Mouse (Mus musculus) ovary, postnatal 36 days (tissue): ENCODE results near the gene Sobp.

Source experiments
- DNase-seq: peaks from one replicate; pipeline ENCODE4 v3.0.0; 2022; ENCODE audit warnings: low spot score, mixed read lengths

The Sobp gene

GRCm38 (mm10) chr10:42991018-42991417 is 183.3 kb downstream of the Sobp start:
- no peak for DNase-seq

DNA sequence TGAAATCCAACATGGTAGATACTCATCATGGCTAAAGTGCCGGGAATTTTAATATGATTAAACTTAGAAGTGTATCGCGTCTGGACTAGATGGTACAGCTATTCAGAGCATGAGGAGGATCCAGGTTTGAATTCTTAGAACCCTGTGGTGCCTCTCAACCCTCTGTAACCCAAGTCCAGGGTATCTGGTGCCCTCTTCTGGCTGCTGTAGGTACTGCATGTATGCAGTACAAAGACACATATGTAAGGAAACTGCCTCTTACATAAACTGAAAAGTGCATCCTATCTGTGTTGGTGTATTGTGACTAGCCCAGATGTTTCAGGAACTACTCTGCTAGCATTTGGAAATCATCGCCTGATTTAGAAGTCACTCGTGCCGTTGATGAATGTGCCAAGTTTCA is 184.4 kb downstream of the Sobp start:
- DNase-seq = peak; percentile 28

DNA sequence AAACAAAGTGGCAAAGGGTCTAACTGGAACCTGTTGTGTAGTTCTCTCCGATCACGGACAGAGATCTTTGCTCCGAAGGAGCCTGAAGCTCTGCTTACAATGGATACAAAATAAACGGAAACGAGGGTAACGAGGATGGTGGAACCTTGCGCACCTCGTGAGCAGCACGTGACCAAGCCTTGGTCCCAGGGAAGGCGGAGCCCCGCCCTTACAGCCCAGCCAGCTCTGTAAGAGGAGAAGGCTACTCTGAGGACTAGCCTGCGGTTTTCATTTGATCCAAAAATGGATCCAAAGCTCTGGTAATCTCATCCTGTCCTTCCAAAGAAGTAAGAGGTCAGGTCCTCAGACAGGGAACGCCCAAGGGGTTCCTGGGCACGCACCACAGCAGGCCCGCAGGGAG is 185.7 kb downstream of the Sobp start:
- no peak for DNase-seq

DNA sequence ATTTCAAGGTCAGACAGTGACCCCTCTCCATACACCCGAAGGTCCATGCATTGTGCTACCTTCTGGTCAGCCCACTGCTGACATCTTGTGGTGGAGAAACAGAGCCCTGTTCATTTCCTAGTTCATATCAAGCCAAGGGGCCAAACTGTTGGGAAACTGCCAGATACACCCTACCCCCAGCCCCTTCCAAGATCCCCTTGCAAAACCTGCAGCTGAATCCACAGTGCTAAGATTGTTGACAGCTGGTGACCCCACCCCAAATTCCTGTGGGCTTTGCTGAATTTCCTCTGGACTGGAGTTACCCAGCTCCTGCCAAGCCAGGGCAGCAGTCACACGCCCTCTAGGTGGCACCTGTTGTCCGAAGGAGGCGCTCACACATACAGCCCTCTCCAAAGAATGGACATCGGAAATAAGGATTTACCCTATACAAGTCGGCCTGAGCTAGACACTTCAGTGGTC is 186.7 kb downstream of the Sobp start:
- peak; percentile 42 for DNase-seq

GRCm38 (mm10) chr10:42984886-42985285 is 189.4 kb downstream of the Sobp start:
- DNase-seq = no peak

GRCm38 (mm10) chr10:42980999-42981757 is 193.2 kb downstream of the Sobp start:
- no peak for DNase-seq

DNA sequence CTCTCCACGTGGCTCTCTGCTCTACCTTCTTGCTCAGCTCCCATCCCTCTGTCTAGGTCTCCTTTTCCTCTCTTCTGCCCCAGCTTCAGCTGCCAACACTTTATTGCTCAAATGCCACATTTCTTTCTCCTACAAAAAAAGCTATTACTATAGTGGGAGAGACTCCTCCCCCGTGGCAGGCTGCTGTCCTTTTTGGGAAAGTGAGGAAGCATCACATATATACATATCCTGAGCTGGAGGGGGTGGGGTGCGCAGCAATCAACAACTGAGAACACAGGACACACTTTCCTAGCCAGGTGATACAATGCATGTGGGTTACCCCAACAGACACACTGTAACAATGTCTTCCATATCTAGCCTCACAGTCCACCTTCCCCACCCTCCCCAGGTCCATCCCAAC is 196.0 kb downstream of the Sobp start:
- DNase-seq = no peak

DNA sequence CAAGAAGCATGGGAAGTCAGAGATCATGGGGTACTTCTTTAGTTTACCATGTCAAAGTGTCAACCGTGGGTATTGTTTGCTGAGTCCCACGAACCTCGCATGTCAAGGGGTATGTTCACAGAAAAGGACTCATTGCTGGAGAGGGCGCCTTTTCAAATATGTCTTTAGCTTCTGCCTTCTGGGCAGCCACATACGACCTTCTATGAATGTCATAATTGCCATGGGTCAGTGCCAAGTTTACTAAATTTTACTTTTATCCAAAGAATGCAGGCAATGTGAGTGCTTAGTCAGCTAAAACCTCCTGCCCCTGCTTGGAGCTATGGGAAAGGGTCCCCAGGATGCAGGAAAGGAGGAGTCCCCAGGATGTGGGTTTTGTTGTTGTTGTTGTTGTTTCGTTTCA is 197.8 kb downstream of the Sobp start:
- no peak for DNase-seq

DNA sequence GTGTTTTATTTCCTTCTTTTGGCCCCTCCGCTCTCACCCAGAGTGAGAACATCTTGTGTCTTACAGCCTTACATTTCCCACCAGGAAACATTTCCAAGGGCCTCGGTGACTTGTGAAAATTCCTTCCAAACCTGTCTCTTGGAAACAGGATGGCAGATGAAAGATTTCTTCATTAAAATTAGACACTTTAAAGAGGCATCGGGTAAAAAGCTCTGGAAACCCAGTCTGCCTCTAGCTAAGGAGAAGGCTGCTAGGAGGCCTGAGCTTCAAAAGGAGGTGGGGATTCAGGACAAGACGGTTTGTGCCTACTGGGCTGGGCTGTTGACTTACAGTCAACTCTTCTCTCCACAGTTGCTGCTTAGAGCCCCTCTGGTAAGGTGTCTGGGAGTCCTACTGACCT is 200.8 kb downstream of the Sobp start:
- no peak for DNase-seq

GRCm38 (mm10) chr10:42972504-42973172 is 201.7 kb downstream of the Sobp start:
- DNase-seq = peak; percentile 79

GRCm38 (mm10) chr10:42968332-42968731 is 206.0 kb downstream of the Sobp start:
- no peak for DNase-seq

DNA sequence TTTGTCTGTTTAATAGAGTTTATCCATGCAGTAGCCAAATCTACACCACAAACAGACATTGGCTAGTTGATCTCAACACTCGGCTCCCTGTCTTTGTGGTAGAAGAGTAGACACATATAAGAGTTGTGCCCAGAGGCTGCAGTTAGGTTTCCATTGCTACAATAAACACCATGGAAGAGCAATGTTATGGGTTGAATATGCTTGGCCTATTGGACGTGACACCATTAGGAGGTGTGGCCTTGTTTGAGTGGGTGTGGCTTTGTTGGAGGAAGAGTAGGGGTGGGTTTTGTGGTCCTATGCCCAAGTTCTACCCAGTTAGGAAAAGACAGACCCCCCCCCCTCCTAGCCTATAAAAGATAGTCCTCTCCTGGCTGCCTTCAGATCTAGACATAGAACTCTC is 211.3 kb downstream of the Sobp start:
- DNase-seq = no peak

DNA sequence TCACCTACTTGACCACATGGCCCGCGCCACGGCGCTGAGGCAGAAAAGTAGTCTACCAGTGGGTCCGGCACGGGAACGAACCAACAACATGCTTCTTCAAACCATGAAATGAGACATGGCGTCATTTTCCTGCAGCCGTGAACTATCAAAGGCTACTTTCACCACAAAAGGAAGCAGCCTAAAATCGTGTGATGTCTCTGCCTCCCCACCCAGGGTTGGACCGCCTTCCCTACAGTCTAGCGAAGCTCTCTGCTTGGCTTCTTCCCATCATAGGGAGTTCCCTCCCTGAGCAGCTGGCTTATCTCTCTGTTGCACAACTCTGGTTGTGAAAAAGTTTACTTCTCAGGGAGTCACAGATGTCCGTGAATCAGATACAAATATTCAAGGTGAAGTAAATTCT is 211.7 kb downstream of the Sobp start:
- no peak for DNase-seq

- no peak for DNase-seq
These were observed 212.1 kb downstream of the Sobp start for GRCm38 (mm10) chr10:42962181-42962601.

GRCm38 (mm10) chr10:42961771-42962170 is 212.6 kb downstream of the Sobp start:
- no peak for DNase-seq

DNA sequence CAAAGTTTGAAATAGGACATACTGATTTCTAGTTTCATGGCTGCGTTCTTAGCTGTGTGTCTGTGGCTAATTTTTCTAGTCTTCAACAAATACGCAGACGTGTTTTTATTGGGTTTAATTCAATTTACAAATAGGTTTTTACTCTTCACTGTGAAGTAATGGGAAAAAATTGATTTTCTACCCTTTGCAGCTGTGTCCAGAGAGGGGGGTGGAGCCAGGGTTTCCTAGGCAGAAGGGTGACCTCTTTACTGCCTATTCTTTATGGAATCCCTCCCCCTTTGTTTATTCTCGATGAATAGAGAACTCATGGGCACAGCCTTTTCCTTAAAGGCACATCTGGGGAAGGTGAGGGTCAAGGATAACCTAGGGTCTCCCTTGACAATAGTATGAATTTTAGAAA is 215.6 kb downstream of the Sobp start:
- DNase-seq = no peak

- peak; percentile 58 for DNase-seq
These were observed 216.3 kb downstream of the Sobp start for GRCm38 (mm10) chr10:42957881-42958651.

DNA sequence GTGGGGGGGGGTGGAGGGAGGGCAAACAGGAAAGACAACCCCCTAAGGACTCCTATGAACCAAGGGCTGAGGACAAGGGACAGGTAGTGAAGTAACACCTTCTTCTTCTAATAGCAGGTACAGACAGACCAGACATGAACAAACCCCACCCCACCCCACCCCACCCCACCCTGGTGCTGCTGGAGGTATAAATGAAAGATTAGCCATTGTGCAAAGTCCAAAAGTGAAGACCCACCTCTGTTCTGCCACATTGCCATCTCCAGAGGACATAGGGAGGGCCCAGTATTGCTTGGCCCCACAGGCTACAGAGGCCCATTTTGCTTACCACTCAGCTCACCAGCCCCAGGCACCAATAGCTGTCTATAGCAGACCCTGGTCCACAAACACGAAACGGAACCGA is 219.1 kb downstream of the Sobp start:
- no peak for DNase-seq

GRCm38 (mm10) chr10:42953601-42954000 is 220.7 kb downstream of the Sobp start:
- no peak for DNase-seq
